Mouse (Mus musculus) liver, embryonic 14.5 days (tissue): ENCODE results near the gene Btbd19. TPM values are rescaled to one million over a fixed set of nuclear protein-coding genes. Genes with fewer than 3 reads are reported as not detected.

ENCODE experiments used
- ATAC-seq: fragments of 200-750 bp; cut with Nextera tagmentation; 2 replicates; pipeline ENCODE4 v1.8.0; 2017; ENCODE audit warnings: moderate number of reproducible peaks, mild to moderate bottlenecking, moderate library complexity; ENCODE audit not compliant: insufficient read depth
- DNase-seq, 3 experiments: peaks; one replicate each; pipeline ENCODE4 v3.0.0-alpha.2; 2012 to 2013; ENCODE audit warnings: low read depth in 3 of 3, low spot score in 3 of 3
- H3K27ac ChIP-seq: fragments of 300-500 bp; sonication (generic); 2 replicates; pipeline ENCODE4 v1.5.1; 2014; ENCODE audit warnings: moderate library complexity, mild to moderate bottlenecking, control low read depth, inconsistent platforms
- H3K27me3 ChIP-seq: fragments of 300-500 bp; sonication (generic); 2 replicates; pipeline ENCODE4 v1.6.1; 2014; ENCODE audit warnings: mild to moderate bottlenecking, low read length, moderate library complexity; ENCODE audit not compliant: control insufficient read depth, insufficient read depth
- H3K36me3 ChIP-seq: fragments of 300-500 bp; sonication (generic); replicated peaks from 2 replicates; pipeline ENCODE4 v1.6.1; 2014; ENCODE audit warnings: low read depth; ENCODE audit not compliant: control insufficient read depth, insufficient read depth
- H3K4me1 ChIP-seq, 2 experiments: fragments of 200-500 bp in 1 of 2; fragments of 300-500 bp in 1 of 2; sonication (generic) in 1 of 2; replicated peaks; 2 replicates each; pipeline ENCODE4 v1.6.1; 2012 to 2014; ENCODE audit warnings: antibody characterized with exemption in 1 of 2, inconsistent platforms in 1 of 2, low read length in 1 of 2; ENCODE audit not compliant: control insufficient read depth in 2 of 2, insufficient read depth in 2 of 2
- H3K4me2 ChIP-seq: fragments of 300-500 bp; sonication (generic); 2 replicates; pipeline ENCODE4 v1.6.1; 2014; ENCODE audit warnings: low read depth, mild to moderate bottlenecking, control low read depth, moderate library complexity
- H3K4me3 ChIP-seq, 2 experiments: fragments of 200-500 bp in 1 of 2; fragments of 300-500 bp in 1 of 2; sonication (generic) in 1 of 2; 2 replicates each; pipeline ENCODE4 v1.5.1; 2012 to 2014; ENCODE audit warnings: low read depth in 2 of 2, low read length in 2 of 2, mild to moderate bottlenecking in 2 of 2, control low read depth in 1 of 2, inconsistent platforms in 1 of 2, moderate library complexity in 1 of 2; ENCODE audit not compliant: insufficient read depth in 1 of 2
- H3K9ac ChIP-seq: fragments of 300-500 bp; sonication (generic); replicated peaks from 2 replicates; pipeline ENCODE4 v1.6.1; 2014; ENCODE audit warnings: mild to moderate bottlenecking, control low read depth, moderate library complexity
- H3K9me3 ChIP-seq: fragments of 300-500 bp; sonication (generic); 2 replicates; pipeline ENCODE4 v1.6.1; 2016; ENCODE audit warnings: low read length, mixed read lengths; ENCODE audit not compliant: control insufficient read depth
- CTCF ChIP-seq: IDR thresholded peaks from 2 replicates; pipeline ENCODE4 v1.5.1; 2016; ENCODE audit warnings: antibody characterized with exemption, low read depth, control low read depth
- EP300 ChIP-seq: IDR thresholded peaks from 2 replicates; pipeline ENCODE4 v1.6.1; 2016; ENCODE audit warnings: antibody characterized with exemption, low read depth
- WGBS: fragments of 180-500 bp; shearing (Covaris S2); extraction: QIAGEN DNeasy Blood & Tissue Kit; methylation state at CpG from one replicate; pipeline ENCODE4 v1.1.7; 2014; ENCODE audit not compliant: insufficient replicate concordance; 5-methylcytosine and 5-hydroxymethylcytosine counted together
- polyA plus RNA-seq, 2 experiments: library from polyadenylated mRNA; depleted of rRNA in 1 of 2; stranded (reverse) in 1 of 2; unstranded in 1 of 2; fragments of >200 nt; fragmentation: Nextera tagmentation in 1 of 2; extraction: Ambion mirVana in 1 of 2; gene quantifications; 2 replicates each; pipeline versions ENCODE4 v1.2.1 to v1.2.3; 2012 to 2014

Gene Btbd19
- polyA plus RNA-seq, 2 experiments = 2.3 to 2.9 TPM

DNA sequence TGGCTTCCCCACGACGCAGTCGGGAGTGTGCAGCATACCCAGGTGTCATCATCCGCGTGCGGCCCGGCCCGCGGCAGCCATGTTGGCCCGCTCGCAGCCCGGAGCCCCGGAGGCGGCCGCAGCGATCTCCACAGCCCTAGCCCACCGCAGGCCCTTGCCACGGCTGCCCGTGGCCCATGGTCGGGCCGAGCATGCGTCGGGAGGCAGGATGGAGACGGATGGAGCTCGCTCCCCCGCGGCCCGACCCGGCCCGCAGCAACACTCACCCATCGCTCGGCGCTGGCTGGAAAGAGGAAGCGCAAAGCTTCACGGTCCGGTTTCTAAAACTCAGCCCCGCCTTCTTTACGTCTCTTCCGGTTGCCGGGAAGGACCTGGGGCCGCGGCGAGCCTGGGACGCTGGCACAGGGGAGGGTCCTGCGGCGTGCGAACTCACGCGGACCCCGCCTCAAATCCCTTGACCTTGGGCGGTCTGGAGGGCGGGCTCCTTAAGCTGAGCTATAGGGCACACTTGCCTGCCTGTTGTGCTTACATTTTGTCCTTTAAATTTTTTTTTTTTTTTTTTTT, 30.3 kb upstream of the Btbd19 start, which contains the start of gene Rps8:
Gene Rps8 (minus strand): TSS at position 452 of the 564 bp plus-strand sequence.
- TF ChIP-seq CTCF (0 out of 2 replicates have a peak, but pooled peaks have one; percentile 6), EP300 (no peak)
- peaks cover 9 to 17% of the 10 kb centered on the region in 2 experiments for H3K4me1 ChIP-seq
- H3K9ac ChIP-seq = peak within 1 kb of the TSS; percentile 96
- no peaks in the 10 kb centered on the region for H3K27me3 ChIP-seq
- no peaks in the 10 kb centered on the region for H3K9me3 ChIP-seq
- WGBS = 0% methylated on average over 52 of the region's 52 CpGs
- peak within 1 kb of the TSS; percentile 17 for H3K27ac ChIP-seq
- peaks cover 54% of the 10 kb centered on the region for H3K36me3 ChIP-seq
- ATAC-seq (peak; percentile 88), DNase-seq (peak; percentile 76 to 79 (median 77))
- H3K4me3 ChIP-seq = peak within 1 kb of the TSS; percentile 85 to 92
- H3K4me2 ChIP-seq = peak within 1 kb of the TSS; percentile 81

DNA sequence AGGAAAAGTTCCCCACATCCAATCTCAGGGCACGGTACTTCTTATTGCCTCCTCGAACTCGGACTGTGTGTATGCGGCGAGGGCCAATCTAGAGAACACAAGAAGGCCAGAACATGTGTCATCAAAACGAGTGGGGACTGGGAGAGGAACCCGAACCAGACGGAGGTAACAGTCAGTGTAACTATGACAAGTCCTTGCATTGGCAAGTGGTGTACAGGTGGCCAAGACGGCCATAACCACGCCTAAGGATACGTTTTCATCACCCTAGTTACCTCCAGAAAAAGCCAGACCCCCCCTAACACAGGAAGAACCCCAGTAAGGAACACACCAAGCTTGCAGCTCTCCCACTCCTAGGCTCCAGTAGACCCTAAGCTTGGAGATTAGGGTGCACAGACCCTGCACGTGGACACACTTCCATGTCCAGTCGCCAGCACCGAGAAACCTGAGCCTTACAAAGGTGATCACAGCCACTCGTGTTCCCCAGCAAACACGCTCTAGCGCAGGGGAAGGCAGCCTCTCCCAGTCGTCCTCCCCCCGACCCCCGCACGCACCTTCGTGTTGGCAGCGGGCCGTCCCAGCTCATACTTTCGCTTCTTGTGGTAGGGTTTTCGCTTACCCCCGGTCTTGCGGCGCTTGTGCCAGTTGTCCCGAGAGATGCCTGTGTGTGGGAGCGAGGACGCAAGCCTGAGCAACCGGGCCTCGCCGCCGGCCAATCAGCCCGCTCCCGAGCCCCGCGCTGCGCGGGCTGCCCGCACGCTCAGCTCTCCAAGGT, 29.7 kb upstream of the Btbd19 start:
- H3K27me3 ChIP-seq = no peaks in the 10 kb centered on the region
- WGBS = under 1% methylated on average over 44 of the region's 44 CpGs
- H3K27ac ChIP-seq = peak overlapping the region; percentile 17
- peaks cover 56% of the 10 kb centered on the region for H3K36me3 ChIP-seq
- no peaks in the 10 kb centered on the region for H3K9me3 ChIP-seq
- peak overlapping the region; percentile 85 to 92 for H3K4me3 ChIP-seq
- ATAC-seq (peak; percentile 1; the same call in 1 of the 2 replicates), DNase-seq (no peak)
- H3K4me1 ChIP-seq = peaks cover 9 to 17% of the 10 kb centered on the region in 2 experiments
- H3K4me2 ChIP-seq = peak overlapping the region; percentile 81
- H3K9ac ChIP-seq = peak overlapping the region; percentile 96
- no peak for TF ChIP-seq CTCF
- TF ChIP-seq EP300 = no peak

DNA sequence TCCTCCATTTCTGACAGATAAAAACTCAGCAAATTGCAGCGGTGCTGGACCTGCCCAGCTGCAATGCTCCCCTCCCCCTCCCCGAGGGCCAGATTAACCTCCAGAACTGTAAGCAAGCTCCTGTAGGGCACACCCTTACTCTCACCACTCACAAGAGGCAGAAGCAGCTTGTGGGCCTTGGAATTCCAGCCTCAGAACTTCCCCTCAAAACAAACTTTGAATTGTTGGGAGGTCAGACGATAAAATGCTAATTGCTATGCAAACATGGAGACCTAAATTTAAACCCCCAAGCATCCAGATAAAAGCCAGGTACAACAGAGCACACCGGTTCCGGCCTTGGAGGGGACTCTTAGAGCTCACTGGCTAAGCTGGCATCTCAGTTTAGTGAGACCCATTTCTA, 27.2 kb upstream of the Btbd19 start:
- Histone ChIP-seq H3K4me1 (peaks cover 9 to 17% of the 10 kb centered on the region in 2 experiments), H3K4me3 (peak overlapping the region in 1 of 2 experiments; percentile 85; a peak in 1 of 4 replicates), H3K27ac (peak overlapping the region; percentile 25; the same call in 1 of the 2 replicates), H3K9me3 (no peaks in the 10 kb centered on the region), H3K36me3 (peaks cover 52% of the 10 kb centered on the region), H3K27me3 (no peaks in the 10 kb centered on the region), H3K4me2 (peak overlapping the region; percentile 81), H3K9ac (peak overlapping the region; percentile 40)
- no peak for DNase-seq
- TF ChIP-seq EP300 (no peak), CTCF (no peak)
- WGBS = 48% methylated on average over 5 of the region's 5 CpGs
- ATAC-seq = no peak

DNA sequence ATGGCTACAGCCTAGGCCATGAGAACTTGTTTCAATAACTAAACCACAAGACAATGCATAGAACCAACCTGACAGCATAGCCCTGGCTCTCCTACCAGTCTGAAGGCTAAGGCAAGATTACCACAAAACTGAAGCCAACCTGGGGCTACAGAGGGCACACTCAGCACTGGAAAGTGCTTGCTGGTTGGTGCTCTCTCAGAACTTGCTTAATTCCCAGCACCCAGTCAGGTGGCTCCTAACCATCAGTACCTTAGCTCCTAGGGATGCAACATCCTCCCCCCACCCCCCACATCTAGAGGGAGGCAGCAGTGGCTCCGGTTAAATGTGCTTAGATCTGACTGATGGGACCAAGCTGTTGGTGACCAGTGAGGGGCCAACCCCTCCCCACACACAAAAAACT, 25.9 kb upstream of the Btbd19 start:
- no peak overlapping the region; the same call in 1 of the 2 replicates for H3K27ac ChIP-seq
- H3K9me3 ChIP-seq = no peaks in the 10 kb centered on the region
- no peak overlapping the region for H3K9ac ChIP-seq
- no peak overlapping the region for H3K4me2 ChIP-seq
- DNase-seq = no peak
- peaks cover 7 to 14% of the 10 kb centered on the region in 2 experiments for H3K4me1 ChIP-seq
- WGBS = 42% methylated on average over 1 of the region's 1 CpGs
- no peaks in the 10 kb centered on the region for H3K27me3 ChIP-seq
- ATAC-seq = no peak
- H3K4me3 ChIP-seq = no peak overlapping the region
- no peak for TF ChIP-seq EP300
- no peak for TF ChIP-seq CTCF
- peaks cover 52% of the 10 kb centered on the region for H3K36me3 ChIP-seq

DNA sequence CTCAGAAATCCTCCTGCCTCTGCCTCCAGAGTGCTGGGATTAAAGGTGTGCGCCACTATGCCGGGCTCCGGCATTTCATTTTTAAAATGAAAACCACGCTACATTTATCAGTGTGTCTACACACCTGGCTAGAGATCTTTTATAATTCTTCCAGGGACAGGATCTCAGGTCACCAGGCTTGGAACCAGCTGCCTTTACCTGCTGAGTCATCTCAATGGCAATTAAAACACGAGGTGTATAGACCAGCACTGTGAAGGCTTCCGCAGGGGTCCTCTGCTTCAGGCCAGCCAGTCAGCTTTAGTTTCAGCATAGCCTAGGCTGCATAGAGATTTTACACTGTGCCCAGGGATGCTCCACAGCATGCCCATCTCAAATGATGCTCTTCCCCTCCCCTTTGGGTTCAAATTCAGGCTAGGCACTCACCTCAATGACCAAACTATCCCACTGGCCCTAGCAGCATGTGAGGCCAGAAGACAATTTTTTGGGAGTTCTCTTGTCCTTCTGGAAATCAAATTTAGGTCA, 24.7 kb upstream of the Btbd19 start:
- Histone ChIP-seq H3K9me3 (no peaks in the 10 kb centered on the region), H3K27me3 (no peaks in the 10 kb centered on the region), H3K9ac (no peak overlapping the region), H3K4me2 (no peak overlapping the region), H3K4me3 (no peak overlapping the region), H3K4me1 (peaks cover 6 to 13% of the 10 kb centered on the region in 2 experiments), H3K27ac (no peak overlapping the region), H3K36me3 (peaks cover 52% of the 10 kb centered on the region)
- WGBS = 70% methylated on average over 6 of the region's 6 CpGs
- no peak for DNase-seq
- ATAC-seq = 0 out of 2 replicates have a peak, but pooled peaks have one; percentile 9
- TF ChIP-seq EP300 = no peak
- no peak for TF ChIP-seq CTCF
